Mouse (Mus musculus) megakaryocyte-erythroid progenitor cell, adult 5-6 weeks (primary cell): ENCODE measurements around the gene Rhd. TPM values are rescaled to one million over a fixed set of nuclear protein-coding genes. Genes with fewer than 3 reads are reported as not detected.
"Not testable (repeated sequence)": the region's sequence is repeated elsewhere in the genome, so short reads cannot be mapped to it uniquely, and the experiment has no call there.

Source experiments
- ATAC-seq: replicated peaks from 2 replicates; pipeline ENCODE4 v1.8.0; 2016; ENCODE audit warnings: mild to moderate bottlenecking, inconsistent platforms; ENCODE audit not compliant: severe bottlenecking, poor library complexity, low FRiP score, low TSS enrichment
- total RNA-seq, 2 experiments: library from RNA; stranded (forward) in 1 of 2; stranded (reverse) in 1 of 2; fragments of 200-1000, 215-1000 nt in 1 of 2; fragments of >200 nt in 1 of 2; fragmentation: Nextera tagmentation in 1 of 2; gene quantifications; 2 replicates each; pipeline ENCODE4 v1.2.3; 2014 to 2017

Rhd gene
- total RNA-seq, 2 experiments from 2014 or later: 165 to 185 TPM

DNA sequence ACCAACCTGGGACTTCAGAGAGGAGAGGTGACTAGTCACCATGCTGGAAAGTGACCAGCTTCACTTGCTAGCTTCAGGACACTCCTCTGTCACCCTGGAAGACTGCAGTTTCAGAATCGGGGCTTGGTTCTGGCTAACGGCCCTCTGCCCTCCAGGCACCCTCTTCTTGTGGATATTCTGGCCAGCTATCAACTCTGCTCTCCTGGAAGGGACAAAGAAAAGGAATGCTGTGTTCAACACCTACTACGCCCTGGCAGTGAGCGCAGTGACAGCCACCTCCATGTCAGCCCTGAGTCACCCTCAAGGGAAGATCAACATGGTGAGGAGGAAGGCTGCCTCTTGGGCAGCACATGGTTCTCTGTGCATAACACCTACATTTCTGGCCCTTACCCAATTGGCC is 20.0 kb downstream of the Rhd start:
- no peak for ATAC-seq

DNA sequence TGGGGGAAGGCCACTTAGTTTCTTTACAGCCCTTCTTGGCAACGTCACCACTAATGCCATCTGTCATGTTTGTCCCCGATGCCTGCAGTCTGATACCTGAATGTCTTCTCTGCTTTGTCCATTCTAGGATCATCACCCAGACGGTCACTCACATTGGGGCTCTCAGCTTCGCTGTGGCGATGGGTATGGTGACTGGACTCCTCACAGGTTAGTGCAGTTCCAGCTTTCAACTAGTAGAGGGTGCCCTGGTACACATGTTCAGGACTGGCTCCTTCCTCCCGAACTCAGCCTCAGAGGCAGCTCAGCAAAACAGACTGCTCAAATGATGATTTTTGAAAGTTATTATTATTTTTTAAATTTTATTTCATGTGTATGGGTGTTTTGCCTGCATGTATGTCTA is 27.8 kb downstream of the Rhd start:
- no peak; the same call in 1 of the 2 replicates for ATAC-seq

DNA sequence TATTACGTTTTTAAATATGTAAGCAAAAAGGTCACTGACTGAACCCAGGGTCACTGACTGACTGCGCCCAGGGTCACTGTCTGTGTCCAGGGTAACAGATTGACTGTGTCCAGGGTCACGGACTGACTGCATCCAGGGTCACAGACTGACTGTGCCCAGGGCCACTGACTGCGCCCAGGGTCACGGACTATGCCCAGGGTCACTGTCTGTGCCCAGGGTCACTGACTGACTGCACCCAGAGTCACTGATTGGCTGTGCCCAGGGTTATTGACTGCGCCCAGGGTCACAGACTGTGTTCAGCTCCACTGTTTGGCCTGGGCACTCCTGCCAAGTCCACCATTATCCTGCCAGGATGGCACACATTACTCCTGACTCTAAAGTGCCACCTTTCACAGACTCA is 32.9 kb downstream of the Rhd start:
- no peak for ATAC-seq

DNA sequence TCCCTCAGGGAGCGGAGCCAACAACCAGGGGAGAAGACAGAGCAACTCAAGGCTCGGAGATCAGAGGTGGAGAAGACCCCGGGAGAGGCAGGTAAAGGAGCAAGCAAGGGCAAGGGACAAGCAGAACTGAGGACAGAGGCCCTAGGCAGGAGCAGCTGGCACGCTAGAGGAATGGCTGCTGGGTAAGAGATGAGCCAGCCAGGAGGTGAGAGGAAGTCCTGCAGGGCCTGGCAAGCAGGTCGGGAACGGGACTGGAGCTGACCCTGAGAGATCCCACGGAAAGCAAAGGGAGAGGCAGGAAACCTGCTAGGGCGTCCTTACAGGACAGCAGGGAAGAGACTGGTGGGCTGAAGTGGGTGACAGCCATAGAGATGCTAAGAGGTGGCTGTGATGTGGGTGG is 36.8 kb downstream of the Rhd start:
- 0 out of 2 replicates have a peak, but pooled peaks have one; percentile 16 for ATAC-seq

DNA sequence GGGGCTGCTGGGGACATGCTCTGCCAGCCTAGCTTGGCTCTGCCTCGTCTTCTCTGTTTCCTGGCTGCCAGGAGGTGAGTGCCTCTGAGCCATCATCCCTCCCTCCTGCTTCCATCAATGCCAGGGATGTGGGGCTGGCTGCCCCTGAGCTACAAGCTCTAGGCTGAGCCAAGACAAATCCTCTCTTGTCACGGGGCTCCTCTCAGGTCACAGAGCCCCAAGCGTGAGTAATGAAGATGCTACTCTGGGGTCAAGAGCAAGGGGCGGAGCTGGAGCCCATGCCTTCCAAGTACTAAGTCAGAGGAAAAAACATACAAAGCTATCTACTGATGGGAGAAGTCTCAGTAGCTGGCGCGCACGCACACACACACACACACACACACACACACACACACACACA is 38.7 kb downstream of the Rhd start:
- ATAC-seq: no peak

DNA sequence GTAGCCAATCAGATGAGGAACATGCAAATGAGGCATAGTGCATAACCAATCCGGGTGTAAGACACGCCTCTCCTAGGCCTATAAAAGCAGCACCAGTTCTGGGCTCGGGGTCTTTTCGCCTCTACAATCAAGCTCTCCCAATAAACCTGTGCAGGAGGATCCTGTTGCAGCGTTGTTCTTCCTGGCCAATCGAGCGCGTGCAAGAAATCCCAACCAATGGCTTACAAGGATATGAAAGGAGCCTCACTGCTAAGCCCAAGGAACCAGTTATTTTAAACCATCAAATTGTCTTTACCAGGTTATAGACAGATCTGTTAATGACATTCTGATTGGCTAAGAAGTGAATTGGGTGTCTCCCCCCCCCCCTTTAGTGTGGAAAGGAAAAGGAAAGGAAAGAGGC is 47.1 kb downstream of the Rhd start:
- ATAC-seq: not testable (repeated sequence)

DNA sequence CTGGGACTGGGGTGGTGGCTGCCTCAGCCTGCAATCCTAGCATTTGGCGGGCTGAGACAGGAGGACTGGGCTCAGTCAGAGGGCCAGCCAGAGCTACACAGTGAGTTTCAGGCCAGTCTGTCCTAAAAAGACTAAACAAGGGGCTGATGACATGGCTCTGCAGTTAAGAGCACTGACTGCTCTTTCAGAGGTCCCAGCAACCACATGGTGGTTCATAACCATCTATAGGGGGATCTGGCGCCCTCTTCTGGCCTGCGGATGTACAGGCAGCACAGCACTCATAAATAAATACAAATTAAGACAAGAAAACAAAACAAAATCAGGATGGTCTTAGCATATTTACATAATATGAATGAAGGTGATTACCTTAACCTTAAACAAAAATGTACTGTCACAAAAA is 49.1 kb downstream of the Rhd start:
- 0 out of 2 replicates have a peak, but pooled peaks have one; percentile 30 for ATAC-seq

DNA sequence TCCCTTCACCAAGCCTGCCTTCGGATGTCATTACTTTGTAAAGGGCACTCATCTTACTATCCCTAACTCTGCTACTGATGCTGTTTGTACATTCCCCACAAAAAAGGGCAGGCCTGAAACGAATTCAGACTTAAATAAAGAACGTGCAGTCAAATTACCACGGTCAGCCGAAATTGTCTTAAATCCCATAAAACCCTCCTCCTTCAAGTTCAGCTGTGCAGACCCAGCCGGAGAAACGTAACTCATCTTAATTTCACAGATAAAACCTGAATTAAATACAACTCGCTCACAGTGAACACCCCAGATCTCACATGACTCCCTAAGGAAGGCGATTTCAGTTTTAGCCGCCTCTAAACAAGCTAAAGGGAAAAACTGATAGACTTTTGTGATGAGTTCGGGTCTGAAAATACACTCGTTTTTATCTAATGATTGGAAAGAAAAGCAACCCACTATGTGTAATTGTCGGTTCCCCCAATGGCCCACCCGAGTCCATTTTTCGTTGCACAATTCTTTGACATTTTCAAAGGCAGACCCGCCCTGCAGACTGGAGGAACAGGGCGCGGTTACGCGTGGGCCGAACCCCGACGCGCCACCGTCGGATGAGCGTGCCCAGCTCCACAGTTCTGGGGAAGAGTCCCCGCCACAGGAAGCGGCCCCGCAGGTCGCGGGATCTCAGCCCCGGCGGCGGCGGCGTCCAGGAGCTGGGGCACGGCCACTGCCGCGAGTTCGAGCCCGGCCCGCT is 50.0 kb downstream of the Rhd start:
- peak; percentile 16 for ATAC-seq

DNA sequence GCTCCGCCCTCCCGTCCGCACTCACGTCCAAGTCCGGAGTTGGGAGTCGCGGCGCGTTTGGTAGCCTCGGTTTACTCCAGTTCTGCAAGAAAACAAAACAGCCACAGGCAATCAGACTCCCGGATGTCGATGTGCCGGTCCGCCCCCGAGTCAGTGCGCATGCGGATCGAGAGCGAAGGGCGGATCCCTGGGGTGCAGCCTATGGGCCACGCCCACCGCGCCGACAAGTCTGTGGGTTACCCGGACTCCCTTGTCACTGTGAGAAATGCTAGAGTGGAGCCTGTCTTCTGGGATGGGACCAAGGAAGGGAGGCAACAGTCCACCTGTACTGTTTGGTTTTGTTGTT is 50.5 kb downstream of the Rhd start, which contains the start of gene Tmem50a:
Tmem50a (minus strand) TSS at position 161 of the 346 bp plus-strand sequence.
- peak; percentile 80 for ATAC-seq

DNA sequence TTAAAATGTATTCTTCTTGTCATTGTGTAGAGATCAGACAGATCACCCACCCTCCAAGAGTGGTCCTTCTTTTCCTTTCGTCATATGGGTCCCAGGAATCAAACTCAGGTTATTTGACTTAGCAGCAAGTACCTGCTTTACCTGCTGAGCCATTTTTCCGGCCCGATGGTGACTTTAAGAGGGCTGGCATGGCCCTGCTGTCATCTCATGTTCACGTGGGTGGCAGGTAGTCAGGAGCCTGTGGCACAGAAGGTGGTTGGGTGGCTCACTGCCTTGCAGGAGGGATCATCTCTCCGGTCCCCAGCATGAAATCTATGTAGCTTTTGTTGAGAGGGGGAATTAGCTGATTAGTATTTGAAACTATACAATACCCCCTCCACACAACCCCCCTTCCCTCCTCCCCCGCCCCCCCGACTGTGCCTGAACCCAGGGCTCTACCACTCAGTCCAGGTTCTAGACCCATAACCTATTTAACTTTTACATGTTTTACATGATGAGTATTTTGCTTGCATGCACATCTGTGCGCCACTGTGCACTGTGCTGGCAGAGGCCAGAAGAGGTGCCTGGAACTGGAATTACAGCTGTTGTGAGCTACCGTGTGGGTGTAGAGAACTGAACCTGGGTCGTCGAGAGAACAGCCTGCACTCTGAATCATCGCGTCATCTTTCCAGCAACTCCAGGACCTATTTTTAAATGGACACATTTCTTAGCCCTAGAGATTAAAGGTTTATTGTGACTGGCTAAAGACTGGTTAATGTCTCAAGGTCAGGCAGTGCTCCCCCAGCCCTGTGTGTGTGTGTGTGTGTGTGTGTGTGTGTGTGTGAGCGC is 51.1 kb downstream of the Rhd start:
- ATAC-seq: no peak

DNA sequence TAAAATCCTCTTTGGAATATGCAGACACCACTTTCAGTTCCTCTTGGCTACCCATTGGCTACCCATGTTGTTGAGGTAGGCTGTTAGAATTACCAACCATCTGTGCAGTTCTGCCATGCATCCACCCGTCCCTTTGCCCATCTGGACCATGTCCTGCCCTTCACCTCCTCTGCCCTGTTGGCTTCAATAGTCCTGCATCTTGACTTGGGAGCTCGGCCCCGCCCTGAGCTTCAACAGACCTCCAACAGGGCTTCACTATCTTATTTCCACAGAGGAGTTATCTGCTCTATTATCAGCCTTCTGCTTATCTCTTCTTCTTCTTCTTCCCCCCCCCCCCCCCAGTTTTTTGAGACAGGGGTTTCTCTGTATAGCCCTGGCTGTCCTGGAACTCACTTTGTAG is 52.9 kb downstream of the Rhd start:
- ATAC-seq: peak; percentile 45; the same call in 1 of the 2 replicates

DNA sequence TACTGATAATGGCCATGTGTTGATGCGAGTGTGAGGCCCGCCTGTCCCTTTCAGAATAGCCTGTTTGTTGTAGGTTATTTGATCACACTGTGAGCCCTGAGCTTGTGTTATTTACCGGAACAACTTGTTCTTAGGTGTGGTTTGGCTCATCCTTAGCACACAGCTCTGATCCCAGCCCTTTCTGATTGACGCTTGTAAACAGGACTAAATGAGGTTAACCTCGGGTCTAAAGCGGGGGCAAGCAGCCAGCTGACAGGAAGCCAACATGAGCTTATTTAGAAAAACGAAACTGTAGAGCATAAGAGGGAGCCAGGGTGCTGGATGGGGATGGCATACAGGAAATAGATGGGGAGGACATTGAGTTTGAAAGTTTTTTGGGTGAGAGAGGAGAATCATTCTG is 54.0 kb downstream of the Rhd start:
- ATAC-seq: 0 out of 2 replicates have a peak, but pooled peaks have one; percentile 3

DNA sequence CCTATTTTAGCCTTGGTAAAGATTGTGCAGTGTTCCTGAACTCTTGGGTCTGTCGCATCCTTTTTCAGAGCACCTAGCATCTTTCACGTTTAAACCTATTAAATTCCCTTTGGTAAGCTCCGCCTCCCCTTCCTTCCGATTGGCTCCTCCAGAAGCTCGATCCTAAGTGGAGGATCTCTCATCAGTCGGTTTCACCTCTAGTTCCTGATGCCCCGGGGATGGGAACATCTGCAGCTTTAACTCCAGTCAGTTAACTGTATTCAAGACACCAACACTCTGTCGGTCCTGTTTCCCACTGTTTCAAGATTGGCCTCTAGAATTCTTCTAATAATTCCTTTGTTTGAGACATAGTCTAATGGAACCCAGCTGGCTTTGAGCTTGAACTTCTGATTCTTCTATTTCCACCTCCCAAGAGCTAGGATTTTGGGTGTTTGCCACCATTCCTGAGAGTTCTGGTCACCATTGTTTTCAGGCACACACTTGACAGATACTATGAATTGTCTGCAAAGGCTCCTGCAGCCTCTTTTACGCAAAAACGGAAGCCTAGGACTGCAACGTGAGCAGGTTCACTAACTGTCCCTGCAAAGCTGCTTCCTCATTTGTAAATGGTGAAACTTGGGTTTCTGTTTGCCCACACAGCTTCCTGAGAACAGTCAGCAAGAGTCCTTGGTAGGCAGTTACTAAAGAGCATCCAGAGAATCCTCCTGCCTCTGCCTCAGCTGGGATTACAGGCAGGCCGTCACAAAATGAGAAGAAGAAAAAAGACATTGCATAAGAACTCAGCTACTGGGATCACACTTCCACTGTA is 55.6 kb downstream of the Rhd start:
- ATAC-seq: no peak

DNA sequence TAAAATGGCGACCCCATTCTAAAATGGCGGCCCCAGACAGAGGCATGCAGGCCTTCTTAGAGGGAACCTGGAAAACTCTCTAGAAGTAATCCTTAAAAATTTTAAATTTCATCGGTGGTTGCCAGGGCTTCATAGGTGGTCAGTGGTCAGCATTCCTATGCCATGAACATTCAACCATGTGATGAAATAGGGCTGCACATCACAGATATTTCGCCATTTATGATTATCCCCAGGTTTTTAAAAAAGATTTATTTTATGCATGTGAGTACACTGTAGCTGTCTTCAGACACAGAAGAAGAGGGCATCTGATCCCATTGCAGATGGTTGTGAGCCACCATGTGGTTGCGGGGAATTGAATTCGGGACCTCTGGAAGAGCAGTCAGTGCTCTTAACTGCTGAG is 56.3 kb downstream of the Rhd start:
- ATAC-seq: no peak

DNA sequence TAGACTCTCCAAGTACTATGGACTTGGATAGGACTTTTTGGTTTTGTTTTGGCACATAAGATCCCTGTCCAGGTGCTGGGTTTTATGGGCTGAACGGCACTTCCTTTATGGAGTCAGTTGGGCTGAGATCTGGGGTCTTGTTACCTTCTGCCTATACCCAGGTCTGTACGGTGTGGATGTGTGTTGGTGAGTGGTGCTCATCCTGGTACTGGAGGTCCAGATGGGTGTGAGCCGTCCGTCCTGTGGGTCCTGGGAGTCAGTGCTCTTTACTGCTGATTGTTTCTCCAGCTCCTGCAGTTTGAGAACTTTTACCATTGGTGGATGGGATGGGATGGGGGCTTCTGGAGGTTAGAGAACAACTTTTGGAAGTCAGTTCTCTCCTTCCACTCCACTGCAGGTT is 57.4 kb downstream of the Rhd start:
- no peak for ATAC-seq

DNA sequence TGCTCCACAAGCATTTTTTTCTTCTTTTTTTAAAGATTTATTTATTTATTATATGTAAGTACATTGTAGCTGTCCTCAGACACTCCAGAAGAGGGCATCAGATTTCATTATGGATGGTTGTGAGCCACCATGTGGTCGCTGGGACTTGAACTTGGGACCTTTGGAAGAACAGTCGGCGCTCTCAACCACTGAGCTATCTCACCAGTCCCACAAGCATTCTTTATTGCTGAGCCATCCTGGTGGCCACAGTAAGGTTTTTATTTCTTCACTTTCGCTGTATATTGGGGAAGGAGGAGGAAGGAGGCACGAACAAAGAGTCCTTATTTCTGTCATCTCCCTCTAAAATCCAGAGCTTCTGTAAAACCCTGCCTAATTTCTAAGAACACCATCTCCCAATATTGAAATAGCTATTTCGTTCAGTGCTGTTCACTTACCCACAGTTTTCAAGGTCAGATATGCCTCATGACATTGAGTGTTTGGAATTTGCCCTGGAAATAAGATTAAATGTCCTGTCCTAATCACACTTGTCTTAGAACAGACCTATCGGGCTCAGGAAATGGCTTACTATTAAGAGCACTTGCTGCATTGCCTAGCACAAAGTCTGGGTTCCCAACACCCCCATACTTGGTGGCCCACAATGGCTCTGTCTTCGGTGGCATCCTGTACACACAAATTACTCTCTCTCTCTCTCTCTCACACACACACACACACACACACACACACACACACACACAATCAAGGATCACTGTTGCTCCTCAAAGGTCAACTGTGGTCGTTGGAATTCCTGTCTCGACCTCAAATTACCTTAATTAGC is 58.0 kb downstream of the Rhd start:
- no peak for ATAC-seq

DNA sequence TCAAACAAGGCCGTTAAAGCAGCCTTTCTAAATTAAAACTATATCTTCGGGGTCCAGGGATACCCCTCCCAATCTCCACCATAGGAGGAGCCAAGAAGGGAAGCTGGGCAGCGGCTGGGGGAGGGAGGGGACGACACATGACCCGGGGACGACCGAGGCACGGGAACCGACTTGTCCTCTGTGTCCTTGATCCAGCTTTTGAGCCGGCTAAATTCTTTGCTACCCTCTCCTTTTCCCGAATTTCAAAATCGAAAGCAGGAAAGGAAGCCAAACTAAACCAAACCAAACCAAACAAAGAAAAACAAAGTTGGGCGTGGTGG is 58.5 kb downstream of the Rhd start:
- ATAC-seq: no peak

DNA sequence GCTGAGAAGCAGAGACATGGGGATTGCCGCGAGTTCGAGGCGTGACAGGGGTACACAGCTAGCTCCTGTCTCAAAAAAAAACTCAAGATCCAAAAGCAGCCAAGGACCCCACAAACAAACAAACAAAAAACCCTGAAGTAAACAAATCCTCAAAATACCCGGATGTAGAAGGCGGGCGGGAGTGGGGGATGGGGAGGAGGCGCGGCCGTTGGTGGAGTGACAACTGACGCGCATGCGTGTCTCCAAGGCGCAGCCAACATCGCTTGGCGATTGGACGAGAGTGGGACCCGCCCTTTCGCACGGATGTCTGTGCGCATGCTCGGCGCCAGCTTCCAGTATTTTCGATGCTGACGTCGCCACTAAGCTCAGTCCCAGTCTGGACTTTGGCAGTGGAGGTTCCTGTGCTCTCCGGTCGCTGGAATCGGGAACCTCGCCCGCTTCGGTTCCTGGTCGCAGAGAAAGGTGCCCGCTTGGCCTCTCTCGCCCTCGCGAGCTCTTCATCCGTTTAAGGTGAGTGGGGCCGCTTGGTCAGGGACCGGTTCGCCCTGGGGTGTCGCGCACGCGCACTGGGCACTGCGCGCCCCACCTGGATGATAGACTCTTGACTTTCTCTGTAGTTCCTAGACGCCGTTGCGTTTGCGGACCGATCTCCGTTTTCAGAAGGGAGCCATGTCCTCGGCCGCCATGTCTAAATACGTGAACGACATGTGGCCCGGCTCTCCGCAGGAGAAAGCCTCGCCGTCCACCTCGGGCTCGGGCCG is 59.1 kb downstream of the Rhd start, which contains the start of gene Rsrp1:
Rsrp1 (plus strand) TSS at position 335 of the 761 bp plus-strand sequence.
- peak; percentile 78 for ATAC-seq
